Mouse (Mus musculus): Measurements from ENCODE around the gene Dnah17.

Dnah17 gene

GRCm38 (mm10) chr11:118143731-118144130 is 13.3 kb upstream of the Dnah17 start:
- DNase-seq (ENCODE audit: low spot score) = no peak

- no peak for DNase-seq (ENCODE audit: low spot score)
These were observed 12.2 kb upstream of the Dnah17 start for GRCm38 (mm10) chr11:118142547-118143165.

- no peak for DNase-seq (ENCODE audit: low spot score)
These were observed 10.5 kb upstream of the Dnah17 start for GRCm38 (mm10) chr11:118140771-118141565.

- no peak for DNase-seq (ENCODE audit: low spot score)
These were observed 7.9 kb upstream of the Dnah17 start for GRCm38 (mm10) chr11:118138347-118138746.

- no peak for DNase-seq (ENCODE audit: low spot score)
These were observed 5.8 kb upstream of the Dnah17 start for GRCm38 (mm10) chr11:118136172-118136632.

GRCm38 (mm10) chr11:118135271-118135670 is 4.8 kb upstream of the Dnah17 start:
- DNase-seq (ENCODE audit: low spot score) = no peak

- no peak for DNase-seq (ENCODE audit: low spot score)
These were observed 3.3 kb upstream of the Dnah17 start for GRCm38 (mm10) chr11:118133752-118134169.

- DNase-seq (ENCODE audit: low spot score) = no peak
These were observed 2.8 kb upstream of the Dnah17 start for GRCm38 (mm10) chr11:118133133-118133751.

GRCm38 (mm10) chr11:118132136-118132535 is 1.7 kb upstream of the Dnah17 start:
- no peak for DNase-seq (ENCODE audit: low spot score)

- DNase-seq (ENCODE audit: low spot score) = no peak
These were observed 622 bp downstream of the Dnah17 start for GRCm38 (mm10) chr11:118129812-118130211.

- DNase-seq (ENCODE audit: low spot score) = no peak
These were observed 8.8 kb downstream of the Dnah17 start for GRCm38 (mm10) chr11:118121592-118121991.

GRCm38 (mm10) chr11:118118777-118119176 is 11.7 kb downstream of the Dnah17 start:
- no peak for DNase-seq (ENCODE audit: low spot score)

GRCm38 (mm10) chr11:118114581-118115110 is 15.8 kb downstream of the Dnah17 start:
- no peak for DNase-seq (ENCODE audit: low spot score)

GRCm38 (mm10) chr11:118113516-118114205 is 16.8 kb downstream of the Dnah17 start:
- no peak for DNase-seq (ENCODE audit: low spot score)

GRCm38 (mm10) chr11:118104001-118104400 is 26.4 kb downstream of the Dnah17 start:
- DNase-seq (ENCODE audit: low spot score) = peak; percentile 80

GRCm38 (mm10) chr11:118103383-118103782 is 27.1 kb downstream of the Dnah17 start:
- DNase-seq (ENCODE audit: low spot score) = no peak

- peak; percentile 93 for DNase-seq (ENCODE audit: low spot score)
These were observed 27.6 kb downstream of the Dnah17 start for GRCm38 (mm10) chr11:118102838-118103237.

GRCm38 (mm10) chr11:118101133-118101532 is 29.3 kb downstream of the Dnah17 start:
- no peak for DNase-seq (ENCODE audit: low spot score)

- no peak for DNase-seq (ENCODE audit: low spot score)
These were observed 33.7 kb downstream of the Dnah17 start for GRCm38 (mm10) chr11:118096736-118097135.

- no peak for DNase-seq (ENCODE audit: low spot score)
These were observed 35.4 kb downstream of the Dnah17 start for GRCm38 (mm10) chr11:118095004-118095403.

GRCm38 (mm10) chr11:118091002-118091670 is 39.3 kb downstream of the Dnah17 start:
- no peak for DNase-seq (ENCODE audit: low spot score)

Measured in ovary, postnatal 14 days (tissue).